Mouse (Mus musculus): Measurements from ENCODE around the gene Emx1. TPM values are rescaled to one million over a fixed set of nuclear protein-coding genes. Genes with fewer than 3 reads are reported as not detected.
"Not testable (repeated sequence)": the region's sequence is repeated elsewhere in the genome, so short reads cannot be mapped to it uniquely, and the experiment has no call there.

Emx1 gene
- total RNA-seq (2014; rRNA removed) (0.52 and 0.61 TPM in 2 replicates), polyA plus RNA-seq (2015; fragmentation: Nextera tagmentation; extraction: Ambion mirVana) (0.11 TPM in 1 of 2 replicates, not detected in the other)

DNA sequence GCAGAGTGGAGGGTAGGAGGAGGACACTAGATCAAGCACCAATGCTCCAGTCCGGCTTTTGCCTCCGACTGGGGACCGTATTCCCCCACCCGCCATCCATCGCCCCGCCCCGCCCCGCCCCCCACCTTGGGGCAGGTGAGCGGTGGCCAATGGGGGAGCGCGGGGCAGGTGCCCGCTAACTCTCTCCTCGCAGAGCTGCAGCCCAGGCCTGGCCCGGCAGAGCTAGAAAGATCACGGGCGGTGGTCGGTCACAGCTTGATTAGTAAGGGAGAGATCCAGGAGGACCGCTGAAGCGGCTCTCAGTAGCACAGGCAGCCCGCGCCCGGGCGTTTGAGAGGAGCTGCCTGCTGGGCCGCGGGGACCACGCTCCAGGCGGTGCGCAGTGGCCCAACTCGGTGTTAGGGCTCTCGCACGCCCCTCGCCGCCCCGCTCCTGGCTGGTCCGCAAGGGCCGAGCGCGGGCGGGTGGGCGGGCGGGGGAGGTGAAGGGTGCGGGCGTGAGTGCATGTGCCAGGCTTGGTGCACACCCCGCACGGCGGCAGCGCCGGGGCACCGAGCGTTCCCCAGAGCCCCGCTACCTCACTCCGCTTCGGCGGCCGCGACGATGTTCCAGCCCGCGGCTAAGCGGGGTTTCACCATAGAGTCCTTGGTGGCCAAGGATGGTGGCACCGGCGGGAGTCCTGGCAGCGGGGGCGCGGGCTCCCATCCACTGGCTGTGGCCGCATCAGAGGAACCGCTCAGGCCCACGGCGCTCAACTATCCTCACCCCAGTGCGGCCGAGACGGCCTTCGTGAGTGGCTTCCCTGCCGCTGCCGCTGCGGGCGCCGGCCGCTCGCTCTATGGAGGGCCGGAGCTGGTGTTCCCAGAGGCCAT lies at the start of gene Emx1:
TSS of gene Emx1 (plus strand) at position 99 of the 872 bp plus-strand sequence.
- Histone ChIP-seq H3K27ac (no peak within 1 kb of the TSS), H3K4me1 (ENCODE audit: insufficient read depth, low read length) (peaks cover 11% of the 10 kb centered on the region), H3K4me2 (ENCODE audit: low read depth, low read length) (peak within 1 kb of the TSS; percentile 54), H3K9ac (replicated peaks; ENCODE audit: low read length) (no peak within 1 kb of the TSS; the same call in 1 of the 2 replicates), H3K27me3 (ENCODE audit: insufficient read depth, low read length) (peaks cover 52% of the 10 kb centered on the region), H3K36me3 (ENCODE audit: insufficient read depth, low read length) (no peaks in the 10 kb centered on the region), H3K9me3 (ENCODE audit: low read length) (no peaks in the 10 kb centered on the region), H3K4me3 (ENCODE audit: low read length) (peak within 1 kb of the TSS; percentile 37)
- WGBS = under 1% methylated on average over 73 of the region's 81 CpGs
- no peak for TF ChIP-seq CTCF (IDR thresholded peaks at IDR 0.05; ENCODE audit: low read depth)
- DNase-seq (ENCODE audit: low spot score) = no peak
- peak; percentile 51 for ATAC-seq

- no peak overlapping the region for H3K4me3 ChIP-seq (ENCODE audit: low read length)
- no peak overlapping the region for H3K9ac ChIP-seq (replicated peaks; ENCODE audit: low read length)
- peak; percentile 23; the same call in 1 of the 2 replicates for TF ChIP-seq CTCF (IDR thresholded peaks at IDR 0.05; ENCODE audit: low read depth)
- DNase-seq (ENCODE audit: low spot score) (no peak), ATAC-seq (no peak)
- no peaks in the 10 kb centered on the region for H3K27me3 ChIP-seq (ENCODE audit: insufficient read depth, low read length)
- 89% methylated on average over 2 of the region's 2 CpGs for WGBS
- no peak overlapping the region for H3K4me2 ChIP-seq (ENCODE audit: low read depth, low read length)
- H3K9me3 ChIP-seq (ENCODE audit: low read length) = no peaks in the 10 kb centered on the region
- no peak overlapping the region for H3K27ac ChIP-seq
- H3K36me3 ChIP-seq (ENCODE audit: insufficient read depth, low read length) = no peaks in the 10 kb centered on the region
- no peaks in the 10 kb centered on the region for H3K4me1 ChIP-seq (ENCODE audit: insufficient read depth, low read length)
Observed at GRCm38 (mm10) chr6:85139534-85139933, 47.7 kb upstream of the Emx1 start.

DNA sequence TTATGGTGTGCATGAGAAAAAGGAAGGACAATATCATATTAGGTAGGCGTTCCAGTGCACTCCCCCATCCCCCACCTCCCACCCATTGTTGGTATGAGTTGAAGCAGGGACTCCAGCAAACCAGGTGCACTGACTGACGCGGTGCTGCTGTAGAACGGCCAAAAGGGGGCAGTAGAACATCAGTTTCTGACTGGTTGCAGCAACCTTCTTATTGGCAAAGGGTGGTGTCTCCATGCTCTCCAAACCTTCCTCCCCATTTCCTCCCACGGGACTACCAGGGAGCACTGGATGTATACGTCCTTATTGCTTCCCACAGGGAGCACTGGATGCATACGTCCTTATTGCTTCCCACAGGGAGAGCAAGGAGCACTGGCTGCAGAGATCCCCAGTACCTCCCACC lies 46.2 kb upstream of the Emx1 start:
- not testable (repeated sequence) for H3K4me3 ChIP-seq (ENCODE audit: low read length); H3K9me3 ChIP-seq (ENCODE audit: low read length); H3K9ac ChIP-seq (replicated peaks; ENCODE audit: low read length); H3K4me1 ChIP-seq (ENCODE audit: insufficient read depth, low read length); H3K27ac ChIP-seq; H3K36me3 ChIP-seq (ENCODE audit: insufficient read depth, low read length); ATAC-seq; H3K27me3 ChIP-seq (ENCODE audit: insufficient read depth, low read length); H3K4me2 ChIP-seq (ENCODE audit: low read depth, low read length)
- TF ChIP-seq CTCF (IDR thresholded peaks at IDR 0.05; ENCODE audit: low read depth) = peak; percentile 60
- DNase-seq (ENCODE audit: low spot score) = peak; percentile 65
- 9% methylated on average over 6 of the region's 7 CpGs for WGBS

DNA sequence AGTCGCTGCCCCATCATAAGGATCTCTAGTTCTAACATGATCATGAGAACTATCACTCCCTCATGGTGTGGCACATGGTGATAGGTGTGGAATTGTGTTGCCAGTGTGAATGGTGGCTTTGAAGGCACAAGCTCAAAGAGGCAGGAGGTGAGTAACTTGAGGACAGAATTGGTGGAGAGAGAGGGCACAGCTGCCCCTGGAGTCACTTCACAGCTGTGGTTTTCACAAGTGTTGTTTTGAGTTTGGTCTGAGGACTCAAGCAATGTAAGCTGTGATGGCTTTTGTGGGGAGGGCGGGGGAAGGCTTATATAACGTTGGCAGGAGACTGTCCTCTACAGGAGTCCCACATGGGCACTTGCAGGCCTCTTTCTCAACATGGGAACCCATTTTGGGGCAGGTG lies 42.8 kb upstream of the Emx1 start:
- Histone ChIP-seq H3K9me3 (ENCODE audit: low read length) (no peaks in the 10 kb centered on the region), H3K4me1 (ENCODE audit: insufficient read depth, low read length) (no peaks in the 10 kb centered on the region), H3K27me3 (ENCODE audit: insufficient read depth, low read length) (no peaks in the 10 kb centered on the region), H3K4me2 (ENCODE audit: low read depth, low read length) (no peak overlapping the region), H3K4me3 (ENCODE audit: low read length) (no peak overlapping the region), H3K27ac (no peak overlapping the region), H3K9ac (replicated peaks; ENCODE audit: low read length) (no peak overlapping the region), H3K36me3 (ENCODE audit: insufficient read depth, low read length) (no peaks in the 10 kb centered on the region)
- DNase-seq (ENCODE audit: low spot score) = no peak
- TF ChIP-seq CTCF (IDR thresholded peaks at IDR 0.05; ENCODE audit: low read depth) = no peak
- ATAC-seq = no peak
- WGBS = 75% methylated on average over 3 of the region's 3 CpGs

DNA sequence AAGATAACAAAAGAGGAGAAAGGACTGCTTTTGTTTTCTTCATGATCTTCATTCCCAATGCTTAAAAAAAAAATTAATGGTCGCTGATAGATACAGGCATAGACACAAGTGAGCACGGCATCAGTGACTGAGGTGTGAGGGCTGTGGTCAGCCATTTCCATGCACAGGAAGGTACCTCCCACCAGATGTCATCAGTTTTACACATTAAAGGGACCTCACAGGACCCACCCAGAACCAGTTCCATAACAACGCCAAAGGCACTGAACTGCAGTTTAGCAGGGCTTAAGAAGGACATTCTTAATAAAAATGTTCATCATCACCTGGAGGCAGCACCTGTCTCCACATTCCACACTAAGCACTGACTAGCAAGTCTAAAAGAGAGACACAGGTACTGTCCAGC lies 39.6 kb upstream of the Emx1 start:
- no peak overlapping the region for H3K9ac ChIP-seq (replicated peaks; ENCODE audit: low read length)
- ATAC-seq = no peak
- H3K4me2 ChIP-seq (ENCODE audit: low read depth, low read length) = no peak overlapping the region
- no peaks in the 10 kb centered on the region for H3K27me3 ChIP-seq (ENCODE audit: insufficient read depth, low read length)
- H3K9me3 ChIP-seq (ENCODE audit: low read length) = no peaks in the 10 kb centered on the region
- no peak for DNase-seq (ENCODE audit: low spot score)
- H3K4me3 ChIP-seq (ENCODE audit: low read length) = no peak overlapping the region
- no peaks in the 10 kb centered on the region for H3K36me3 ChIP-seq (ENCODE audit: insufficient read depth, low read length)
- no peak for TF ChIP-seq CTCF (IDR thresholded peaks at IDR 0.05; ENCODE audit: low read depth)
- 65% methylated on average over 3 of the region's 3 CpGs for WGBS
- no peak overlapping the region for H3K27ac ChIP-seq
- H3K4me1 ChIP-seq (ENCODE audit: insufficient read depth, low read length) = no peaks in the 10 kb centered on the region

- WGBS = 78% methylated on average over 3 of the region's 3 CpGs
- ATAC-seq = no peak
Observed at GRCm38 (mm10) chr6:85150386-85150785, 36.9 kb upstream of the Emx1 start.

More at GRCm38 (mm10) chr6:85150386-85150785, 36.9 kb upstream of the Emx1 start:
- H3K4me1 ChIP-seq (ENCODE audit: insufficient read depth, low read length) = no peaks in the 10 kb centered on the region
- TF ChIP-seq CTCF (IDR thresholded peaks at IDR 0.05; ENCODE audit: low read depth) = no peak
- no peaks in the 10 kb centered on the region for H3K36me3 ChIP-seq (ENCODE audit: insufficient read depth, low read length)
- no peak overlapping the region for H3K9ac ChIP-seq (replicated peaks; ENCODE audit: low read length)
- H3K4me2 ChIP-seq (ENCODE audit: low read depth, low read length) = no peak overlapping the region
- H3K27ac ChIP-seq = no peak overlapping the region
- no peak for DNase-seq (ENCODE audit: low spot score)
- H3K4me3 ChIP-seq (ENCODE audit: low read length) = no peak overlapping the region
- no peaks in the 10 kb centered on the region for H3K27me3 ChIP-seq (ENCODE audit: insufficient read depth, low read length)
- no peaks in the 10 kb centered on the region for H3K9me3 ChIP-seq (ENCODE audit: low read length)
